Mouse (Mus musculus) megakaryocyte progenitor cell, adult 5-6 weeks (primary cell): ENCODE measurements around the gene Slc9a3r2. TPM values are rescaled to one million over a fixed set of nuclear protein-coding genes. Genes with fewer than 3 reads are reported as not detected.
A peak's percentile ranks its signal among the peaks of the same experiment; 100 is the strongest.

Experiments
- ATAC-seq: replicated peaks from 2 replicates; pipeline ENCODE4 v1.8.0; 2016; ENCODE audit warnings: mild to moderate bottlenecking, moderate TSS enrichment, inconsistent platforms; ENCODE audit not compliant: poor library complexity
- total RNA-seq, 2 experiments: library from RNA; stranded (forward) in 1 of 2; stranded (reverse) in 1 of 2; fragments of 157-497, 149-512 nt in 1 of 2; fragments of 200-1000 nt in 1 of 2; gene quantifications; 2 replicates each; pipeline versions ENCODE4 v1.2.3 to v1.2.4; 2015 to 2017

The Slc9a3r2 gene
- total RNA-seq, 2 experiments from 2014 or later: 1.4 to 2.6 TPM

- peak; percentile 78 for ATAC-seq
Observed at GRCm38 (mm10) chr17:24595126-24596072, 54.7 kb downstream of the Slc9a3r2 start.

GRCm38 (mm10) chr17:24593992-24594890, 55.9 kb downstream of the Slc9a3r2 start:
- no peak for ATAC-seq

GRCm38 (mm10) chr17:24593248-24593647, 56.9 kb downstream of the Slc9a3r2 start:
- ATAC-seq: no peak

GRCm38 (mm10) chr17:24591695-24592094, 58.4 kb downstream of the Slc9a3r2 start:
- no peak for ATAC-seq

- no peak for ATAC-seq
Observed at GRCm38 (mm10) chr17:24590943-24591342, 59.2 kb downstream of the Slc9a3r2 start.

Other genes starting within 250 kb of the Slc9a3r2 start
Only the 30 nearest of the 34 such genes appear.
- 143 and 154 TPM in 2 replicates for gene Rnps1, start 235.8 kb downstream of the Slc9a3r2 start, total RNA-seq (2015)
- gene Rnps1, start 235.8 kb downstream of the Slc9a3r2 start, total RNA-seq (2017): 187 and 191 TPM in 2 replicates
- gene Eci1, start 223.7 kb downstream of the Slc9a3r2 start, total RNA-seq (2015): 58.5 and 67.8 TPM in 2 replicates
- gene Eci1, start 223.7 kb downstream of the Slc9a3r2 start, total RNA-seq (2017): 27.7 and 32.6 TPM in 2 replicates
- 0.94 and 3.5 TPM in 2 replicates for gene Dnase1l2, start 207.2 kb downstream of the Slc9a3r2 start, total RNA-seq (2015)
- 2.9 and 4.0 TPM in 2 replicates for gene Dnase1l2, start 207.2 kb downstream of the Slc9a3r2 start, total RNA-seq (2017)
- gene E4f1, start 180.0 kb downstream of the Slc9a3r2 start, total RNA-seq (2015): 23.3 and 27.5 TPM in 2 replicates
- gene E4f1, start 180.0 kb downstream of the Slc9a3r2 start, total RNA-seq (2017): 13.6 and 18.7 TPM in 2 replicates
- 25.4 and 26.4 TPM in 2 replicates for gene Pgp, start 179.9 kb downstream of the Slc9a3r2 start, total RNA-seq (2015)
- 16.6 and 21.5 TPM in 2 replicates for gene Pgp, start 179.9 kb downstream of the Slc9a3r2 start, total RNA-seq (2017)
- 0.35 and 0.81 TPM in 2 replicates for gene Bricd5, start 176.4 kb downstream of the Slc9a3r2 start, total RNA-seq (2015)
- not detected in 2 replicates for gene Bricd5, start 176.4 kb downstream of the Slc9a3r2 start, total RNA-seq (2017)
- 9.2 TPM in 2 replicates for gene Mlst8, start 171.2 kb downstream of the Slc9a3r2 start, total RNA-seq (2015)
- gene Mlst8, start 171.2 kb downstream of the Slc9a3r2 start, total RNA-seq (2017): 14.9 and 28.9 TPM in 2 replicates
- not detected in 2 replicates for gene Caskin1, start 161.7 kb downstream of the Slc9a3r2 start, total RNA-seq (2015)
- gene Caskin1, start 161.7 kb downstream of the Slc9a3r2 start, total RNA-seq (2017): not detected in 2 replicates
- gene Traf7, start 122.4 kb downstream of the Slc9a3r2 start, total RNA-seq (2015): 50.9 and 54.7 TPM in 2 replicates
- gene Traf7, start 122.4 kb downstream of the Slc9a3r2 start, total RNA-seq (2017): 91.7 and 98.9 TPM in 2 replicates
- 0.12 and 0.17 TPM in 2 replicates for gene Rab26, start 116.1 kb downstream of the Slc9a3r2 start, total RNA-seq (2015)
- gene Rab26, start 116.1 kb downstream of the Slc9a3r2 start, total RNA-seq (2017): 0.14 and 0.71 TPM in 2 replicates
- gene Pkd1, start 100.5 kb downstream of the Slc9a3r2 start, total RNA-seq (2015): 7.4 and 10.6 TPM in 2 replicates
- gene Pkd1, start 100.5 kb downstream of the Slc9a3r2 start, total RNA-seq (2017): 6.2 and 15.1 TPM in 2 replicates
- gene Tsc2, start 17.7 kb downstream of the Slc9a3r2 start, total RNA-seq (2015): 64.3 and 66.9 TPM in 2 replicates
- gene Tsc2, start 17.7 kb downstream of the Slc9a3r2 start, total RNA-seq (2017): 52.1 and 54.1 TPM in 2 replicates
- 5.7 and 6.7 TPM in 2 replicates for gene Nthl1, start 17.6 kb downstream of the Slc9a3r2 start, total RNA-seq (2015)
- gene Nthl1, start 17.6 kb downstream of the Slc9a3r2 start, total RNA-seq (2017): 12.0 and 13.6 TPM in 2 replicates
- gene Npw, start 8.1 kb upstream of the Slc9a3r2 start, total RNA-seq (2015): not detected in 2 replicates
- gene Npw, start 8.1 kb upstream of the Slc9a3r2 start, total RNA-seq (2017): not detected in 2 replicates
- 25.0 and 29.1 TPM in 2 replicates for gene Zfp598, start 19.4 kb upstream of the Slc9a3r2 start, total RNA-seq (2015)
- 21.3 and 22.6 TPM in 2 replicates for gene Zfp598, start 19.4 kb upstream of the Slc9a3r2 start, total RNA-seq (2017)
- gene Syngr3, start 39.6 kb upstream of the Slc9a3r2 start, total RNA-seq (2015): not detected in 2 replicates
- not detected in 2 replicates for gene Syngr3, start 39.6 kb upstream of the Slc9a3r2 start, total RNA-seq (2017)
- 22.4 and 23.6 TPM in 2 replicates for gene Gfer, start 45.8 kb upstream of the Slc9a3r2 start, total RNA-seq (2015)
- gene Gfer, start 45.8 kb upstream of the Slc9a3r2 start, total RNA-seq (2017): 37.2 and 62.7 TPM in 2 replicates
- gene Noxo1, start 45.9 kb upstream of the Slc9a3r2 start, total RNA-seq (2015): 2.6 and 3.4 TPM in 2 replicates
- 1.0 and 1.2 TPM in 2 replicates for gene Noxo1, start 45.9 kb upstream of the Slc9a3r2 start, total RNA-seq (2017)
- gene Tbl3, start 57.3 kb upstream of the Slc9a3r2 start, total RNA-seq (2015): 27.6 and 36.8 TPM in 2 replicates
- 41.1 and 45.3 TPM in 2 replicates for gene Tbl3, start 57.3 kb upstream of the Slc9a3r2 start, total RNA-seq (2017)
- 0.20 TPM in 1 of 2 replicates, not detected in the other for gene Rnf151, start 67.7 kb upstream of the Slc9a3r2 start, total RNA-seq (2015)
- gene Rnf151, start 67.7 kb upstream of the Slc9a3r2 start, total RNA-seq (2017): not detected in 2 replicates
- 5,974 and 6,144 TPM in 2 replicates for gene Rps2, start 67.8 kb upstream of the Slc9a3r2 start, total RNA-seq (2015)
- gene Rps2, start 67.8 kb upstream of the Slc9a3r2 start, total RNA-seq (2017): 1,525 and 1,766 TPM in 2 replicates
- gene Ndufb10, start 74.2 kb upstream of the Slc9a3r2 start, total RNA-seq (2015): 236 and 247 TPM in 2 replicates
- gene Ndufb10, start 74.2 kb upstream of the Slc9a3r2 start, total RNA-seq (2017): 256 and 308 TPM in 2 replicates
- 0.24 and 0.74 TPM in 2 replicates for gene Rpl3l, start 77.5 kb upstream of the Slc9a3r2 start, total RNA-seq (2015)
- gene Rpl3l, start 77.5 kb upstream of the Slc9a3r2 start, total RNA-seq (2017): 0.30 TPM in 1 of 2 replicates, not detected in the other
- gene Msrb1, start 86.3 kb upstream of the Slc9a3r2 start, total RNA-seq (2015): 378 and 438 TPM in 2 replicates
- 155 and 224 TPM in 2 replicates for gene Msrb1, start 86.3 kb upstream of the Slc9a3r2 start, total RNA-seq (2017)
- not detected in 2 replicates for gene Hs3st6, start 102.7 kb upstream of the Slc9a3r2 start, total RNA-seq (2015)
- not detected in 2 replicates for gene Hs3st6, start 102.7 kb upstream of the Slc9a3r2 start, total RNA-seq (2017)
- not detected in 2 replicates for gene Meiob, start 154.0 kb upstream of the Slc9a3r2 start, total RNA-seq (2015)
- gene Meiob, start 154.0 kb upstream of the Slc9a3r2 start, total RNA-seq (2017): not detected in 2 replicates
- 31.4 and 34.4 TPM in 2 replicates for gene Hagh, start 189.8 kb upstream of the Slc9a3r2 start, total RNA-seq (2015)
- 36.0 TPM in 2 replicates for gene Hagh, start 189.8 kb upstream of the Slc9a3r2 start, total RNA-seq (2017)
- 10.5 and 11.3 TPM in 2 replicates for gene Fahd1, start 200.0 kb upstream of the Slc9a3r2 start, total RNA-seq (2015)
- 17.0 and 18.9 TPM in 2 replicates for gene Fahd1, start 200.0 kb upstream of the Slc9a3r2 start, total RNA-seq (2017)
- not detected in 2 replicates for gene Igfals, start 215.7 kb upstream of the Slc9a3r2 start, total RNA-seq (2015)
- gene Igfals, start 215.7 kb upstream of the Slc9a3r2 start, total RNA-seq (2017): not detected in 2 replicates
- 103 and 114 TPM in 2 replicates for gene Nubp2, start 236.0 kb upstream of the Slc9a3r2 start, total RNA-seq (2015)
- 50.4 and 57.8 TPM in 2 replicates for gene Nubp2, start 236.0 kb upstream of the Slc9a3r2 start, total RNA-seq (2017)